Mouse (Mus musculus) olfactory bulb, adult 2 months (tissue): ENCODE results near the gene Smim22.

Experiments
- CTCF ChIP-seq: fragments of 200-500 bp; IDR thresholded peaks from 2 replicates; pipeline ENCODE4 v1.5.1; 2012; ENCODE audit warnings: low read depth, mild to moderate bottlenecking, low read length, moderate library complexity; ENCODE audit not compliant: insufficient read depth
- POLR2A ChIP-seq: fragments of 200-500 bp; IDR thresholded peaks from 2 replicates; pipeline ENCODE4 v1.6.1; 2012; ENCODE audit warnings: mild to moderate bottlenecking, low read depth, low read length, moderate library complexity; ENCODE audit not compliant: insufficient read depth

- no peak for TF ChIP-seq CTCF
- no peak for TF ChIP-seq POLR2A
Observed at GRCm38 (mm10) chr16:4971626-4972025, 35.5 kb upstream of the Smim22 start.
